Mouse (Mus musculus) embryo, embryonic 10 days (tissue): ENCODE data around the gene Gabbr2.
A peak's percentile ranks its signal among the peaks of the same experiment; 100 is the strongest.

Experiments
- DNase-seq: peaks from one replicate; pipeline ENCODE4 v3.0.0-alpha.2; 2015; ENCODE audit warnings: low spot score

Gabbr2 gene

GRCm38 (mm10) chr4:46988257-46988656 lies 3.4 kb downstream of the Gabbr2 start:
- DNase-seq = no peak

GRCm38 (mm10) chr4:46987809-46988208 lies 3.9 kb downstream of the Gabbr2 start:
- DNase-seq = no peak

GRCm38 (mm10) chr4:46986054-46986453 lies 5.6 kb downstream of the Gabbr2 start:
- DNase-seq = no peak

- DNase-seq = no peak
These were observed 8.8 kb downstream of the Gabbr2 start for GRCm38 (mm10) chr4:46982912-46983311.

- no peak for DNase-seq
These were observed 9.6 kb downstream of the Gabbr2 start for GRCm38 (mm10) chr4:46982094-46982493.

- DNase-seq = no peak
These were observed 13.3 kb downstream of the Gabbr2 start for GRCm38 (mm10) chr4:46978371-46978770.

GRCm38 (mm10) chr4:46977161-46977560 lies 14.5 kb downstream of the Gabbr2 start:
- no peak for DNase-seq

GRCm38 (mm10) chr4:46976671-46977071 lies 15.0 kb downstream of the Gabbr2 start:
- no peak for DNase-seq

GRCm38 (mm10) chr4:46973322-46973721 lies 18.4 kb downstream of the Gabbr2 start:
- no peak for DNase-seq

GRCm38 (mm10) chr4:46967981-46968380 lies 23.7 kb downstream of the Gabbr2 start:
- DNase-seq = no peak

- no peak for DNase-seq
These were observed 25.1 kb downstream of the Gabbr2 start for GRCm38 (mm10) chr4:46966551-46966950.

GRCm38 (mm10) chr4:46961403-46961802 lies 30.3 kb downstream of the Gabbr2 start:
- no peak for DNase-seq

GRCm38 (mm10) chr4:46960208-46960607 lies 31.5 kb downstream of the Gabbr2 start:
- DNase-seq = no peak

GRCm38 (mm10) chr4:46959776-46960175 lies 31.9 kb downstream of the Gabbr2 start:
- DNase-seq = no peak

GRCm38 (mm10) chr4:46957955-46958354 lies 33.7 kb downstream of the Gabbr2 start:
- no peak for DNase-seq

- DNase-seq = no peak
These were observed 34.7 kb downstream of the Gabbr2 start for GRCm38 (mm10) chr4:46956966-46957365.

- DNase-seq = no peak
These were observed 38.7 kb downstream of the Gabbr2 start for GRCm38 (mm10) chr4:46953021-46953420.

- no peak for DNase-seq
These were observed 39.1 kb downstream of the Gabbr2 start for GRCm38 (mm10) chr4:46952562-46952961.

GRCm38 (mm10) chr4:46934291-46934690 lies 57.4 kb downstream of the Gabbr2 start:
- no peak for DNase-seq

- no peak for DNase-seq
These were observed 58.1 kb downstream of the Gabbr2 start for GRCm38 (mm10) chr4:46933590-46933989.

GRCm38 (mm10) chr4:46931706-46932397 lies 59.8 kb downstream of the Gabbr2 start:
- DNase-seq = no peak

GRCm38 (mm10) chr4:46928112-46928511 lies 63.6 kb downstream of the Gabbr2 start:
- no peak for DNase-seq

- DNase-seq = peak; percentile 20
These were observed 72.5 kb downstream of the Gabbr2 start for GRCm38 (mm10) chr4:46919144-46919543.

GRCm38 (mm10) chr4:46916786-46917185 lies 74.9 kb downstream of the Gabbr2 start:
- DNase-seq = peak; percentile 36
